Mouse (Mus musculus): Measurements from ENCODE around the gene Slc25a28.

DNA sequence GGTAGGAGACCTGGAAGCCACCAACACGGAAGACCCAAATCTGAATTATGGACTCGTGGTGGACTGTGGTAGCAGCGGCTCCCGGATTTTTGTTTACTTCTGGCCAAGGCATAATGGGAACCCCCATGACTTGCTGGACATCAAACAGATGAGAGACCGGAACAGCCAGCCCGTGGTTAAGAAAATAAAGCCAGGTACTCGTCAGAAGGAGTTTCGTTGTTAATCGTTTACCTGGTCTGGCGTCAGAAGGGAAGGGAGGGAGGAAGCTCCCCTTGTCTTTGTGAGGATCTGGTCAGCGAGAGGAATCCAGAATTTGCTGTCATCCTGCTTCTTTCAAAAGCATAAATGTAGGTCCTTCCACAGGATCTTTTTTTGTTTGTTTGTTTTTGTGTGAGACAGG, 29.5 kb upstream of the Slc25a28 start:
- TF ChIP-seq CTCF (IDR thresholded peaks at IDR 0.05; ENCODE audit: low read depth) (no peak), EP300 (IDR thresholded peaks at IDR 0.05; ENCODE audit: low read depth) (no peak)

Measured in liver, postnatal 0 days (tissue).